Mouse (Mus musculus) ES-Bruce4 (cell line): ENCODE results near the gene Ift172. TPM values are rescaled to one million over a fixed set of nuclear protein-coding genes. Genes with fewer than 3 reads are reported as not detected.
A peak's percentile ranks its signal among the peaks of the same experiment; 100 is the strongest.

ENCODE experiments used
- H3K27ac ChIP-seq: 2 replicates; pipeline ENCODE4 v1.5.1; 2012; ENCODE audit warnings: low read length, inconsistent platforms; ENCODE audit not compliant: insufficient read depth
- H3K27me3 ChIP-seq: 2 replicates; pipeline ENCODE4 v1.6.1; 2012; ENCODE audit warnings: mild to moderate bottlenecking, low read length, inconsistent platforms; ENCODE audit not compliant: control insufficient read depth, poor library complexity, insufficient read depth, severe bottlenecking
- H3K36me3 ChIP-seq: 2 replicates; pipeline ENCODE4 v1.6.1; 2012; ENCODE audit warnings: inconsistent platforms, mild to moderate bottlenecking, low read length, moderate library complexity; ENCODE audit not compliant: control insufficient read depth, poor library complexity, insufficient read depth, severe bottlenecking
- H3K4me1 ChIP-seq: one replicate; pipeline ENCODE4 v1.8.1; 2011; ENCODE audit warnings: low read length; ENCODE audit not compliant: control insufficient read depth, insufficient read depth
- H3K4me3 ChIP-seq: 2 replicates; pipeline ENCODE4 v1.5.1; 2011; ENCODE audit warnings: low read depth, mild to moderate bottlenecking, low read length
- H3K9ac ChIP-seq: 2 replicates; pipeline ENCODE4 v1.6.1; 2012; ENCODE audit warnings: low read depth, mild to moderate bottlenecking, inconsistent platforms; ENCODE audit not compliant: poor library complexity, severe bottlenecking
- H3K9me3 ChIP-seq: replicated peaks from 2 replicates; pipeline ENCODE4 v1.6.1; 2012; ENCODE audit warnings: mild to moderate bottlenecking, low read length, inconsistent platforms; ENCODE audit not compliant: control insufficient read depth, poor library complexity, insufficient read depth, severe bottlenecking
- CTCF ChIP-seq: IDR thresholded peaks from one replicate; pipeline ENCODE4 v1.8.1; 2011; ENCODE audit warnings: low read depth, low read length
- EP300 ChIP-seq: IDR thresholded peaks from 2 replicates; pipeline ENCODE4 v1.6.1; 2011; ENCODE audit warnings: low read depth, low read length; ENCODE audit not compliant: insufficient read depth
- POLR2A ChIP-seq: IDR thresholded peaks from one replicate; pipeline ENCODE4 v1.8.1; 2011; ENCODE audit warnings: low read length; ENCODE audit not compliant: insufficient read depth
- polyA plus RNA-seq: library from polyadenylated mRNA; stranded (reverse); fragments of >200 nt; gene quantifications from 2 replicates; pipeline ENCODE4 v1.2.4, GENCODE M21; 2011; ENCODE audit warnings: low read depth; ENCODE audit not compliant: missing spikeins, insufficient read depth, insufficient read length

Ift172 gene
- polyA plus RNA-seq, 1 experiment: 27.2 TPM

DNA sequence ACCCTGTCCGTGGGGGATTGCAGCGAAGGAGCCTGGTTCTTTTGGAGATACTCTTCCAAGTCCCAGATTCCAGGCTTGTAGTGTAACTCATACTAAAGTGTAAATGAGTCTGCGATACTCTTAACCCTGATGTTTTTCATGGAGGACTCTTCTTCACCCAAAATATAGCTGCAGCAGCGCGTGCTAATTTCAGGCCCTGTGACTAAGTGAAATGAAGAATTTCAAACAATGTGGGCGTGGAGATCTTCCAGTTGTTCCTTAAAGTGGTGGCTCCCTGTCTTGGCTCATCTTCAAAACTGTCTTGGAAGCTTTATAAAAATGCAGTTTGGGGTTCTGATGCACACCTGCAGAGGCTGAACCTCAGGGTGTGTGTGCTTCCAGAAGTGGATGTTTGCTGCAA, 12.2 kb upstream of the Ift172 start:
- H3K27ac ChIP-seq: no peak overlapping the region
- no peaks in the 10 kb centered on the region for H3K4me1 ChIP-seq
- H3K9me3 ChIP-seq: no peaks in the 10 kb centered on the region; the same call in 1 of the 2 replicates
- H3K9ac ChIP-seq: no peak overlapping the region
- no peaks in the 10 kb centered on the region for H3K36me3 ChIP-seq
- TF ChIP-seq EP300 (no peak), POLR2A (no peak), CTCF (no peak)
- no peak overlapping the region for H3K4me3 ChIP-seq
- H3K27me3 ChIP-seq: no peaks in the 10 kb centered on the region; the same call in 1 of the 2 replicates

DNA sequence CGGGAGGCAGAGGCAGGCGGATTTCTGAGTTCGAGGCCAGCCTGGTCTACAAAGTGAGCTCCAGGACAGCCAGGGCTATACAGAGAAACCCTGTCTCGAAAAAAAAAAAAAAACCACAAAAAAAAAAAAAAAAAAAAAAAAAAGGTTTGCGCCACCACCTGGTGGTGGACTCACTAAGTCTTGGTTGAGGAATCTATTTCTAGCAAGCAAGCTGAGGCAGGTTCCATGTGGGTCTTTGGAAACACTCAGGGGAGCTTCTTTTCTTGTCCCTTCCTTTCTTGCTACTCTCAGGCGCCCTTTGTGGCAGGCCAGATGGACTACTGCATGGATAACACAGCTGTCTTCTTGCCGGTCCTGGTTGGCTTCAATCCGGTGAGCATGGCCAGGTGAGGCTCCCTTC, 10.9 kb upstream of the Ift172 start:
- Histone ChIP-seq H3K36me3 (no peaks in the 10 kb centered on the region), H3K27ac (no peak overlapping the region), H3K4me1 (no peaks in the 10 kb centered on the region), H3K4me3 (no peak overlapping the region), H3K9ac (no peak overlapping the region), H3K9me3 (no peaks in the 10 kb centered on the region; the same call in 1 of the 2 replicates), H3K27me3 (no peaks in the 10 kb centered on the region; the same call in 1 of the 2 replicates)
- no peak for TF ChIP-seq CTCF
- TF ChIP-seq EP300: no peak
- no peak for TF ChIP-seq POLR2A

DNA sequence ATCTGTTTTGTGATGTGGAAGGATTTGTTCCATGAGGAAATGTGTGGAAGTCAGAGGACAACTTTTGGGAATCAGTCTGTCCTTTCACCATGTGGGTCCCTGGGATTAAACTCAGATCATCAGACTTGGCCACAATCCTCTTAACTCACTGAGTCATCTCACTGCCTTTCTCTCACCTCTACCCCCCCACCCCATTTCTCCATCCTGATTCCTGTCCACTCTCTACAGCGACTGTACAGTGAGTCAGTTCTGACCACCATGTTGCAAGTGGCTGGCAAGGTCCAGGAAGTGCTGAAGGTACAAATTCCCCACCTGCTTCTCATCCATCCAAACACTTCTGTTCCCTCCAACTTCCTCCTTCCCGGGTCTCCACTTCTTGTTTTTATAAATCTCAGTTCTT, 7.6 kb upstream of the Ift172 start:
- Histone ChIP-seq H3K9me3 (no peaks in the 10 kb centered on the region), H3K36me3 (no peaks in the 10 kb centered on the region), H3K9ac (no peak overlapping the region), H3K4me1 (no peaks in the 10 kb centered on the region), H3K4me3 (no peak overlapping the region), H3K27me3 (no peaks in the 10 kb centered on the region; the same call in 1 of the 2 replicates), H3K27ac (no peak overlapping the region)
- no peak for TF ChIP-seq CTCF
- no peak for TF ChIP-seq EP300
- TF ChIP-seq POLR2A: no peak

DNA sequence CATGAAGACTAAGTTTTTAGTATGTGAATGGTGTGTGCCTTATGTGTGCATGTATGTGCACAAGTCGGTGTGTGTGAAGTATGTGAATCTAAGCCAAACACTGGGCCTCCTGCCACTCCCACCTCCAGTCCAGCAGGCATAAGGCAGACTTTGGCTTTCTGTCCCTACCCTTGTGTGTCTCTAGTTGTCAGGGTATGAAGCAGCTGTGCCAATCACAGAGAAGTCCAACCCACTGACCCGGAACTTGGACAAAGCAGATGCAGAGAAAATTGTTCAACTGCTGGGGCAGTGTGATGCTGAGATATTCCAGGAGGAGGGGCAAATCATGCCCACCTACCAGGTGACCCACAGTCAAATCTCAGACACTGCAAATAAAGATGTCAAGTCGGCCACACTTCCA, 7.1 kb upstream of the Ift172 start:
- H3K27me3 ChIP-seq: no peaks in the 10 kb centered on the region
- no peaks in the 10 kb centered on the region for H3K9me3 ChIP-seq
- no peak overlapping the region for H3K9ac ChIP-seq
- TF ChIP-seq EP300: no peak
- TF ChIP-seq POLR2A: no peak
- TF ChIP-seq CTCF: no peak
- no peak overlapping the region for H3K27ac ChIP-seq
- no peaks in the 10 kb centered on the region for H3K36me3 ChIP-seq
- H3K4me3 ChIP-seq: no peak overlapping the region
- no peaks in the 10 kb centered on the region for H3K4me1 ChIP-seq

DNA sequence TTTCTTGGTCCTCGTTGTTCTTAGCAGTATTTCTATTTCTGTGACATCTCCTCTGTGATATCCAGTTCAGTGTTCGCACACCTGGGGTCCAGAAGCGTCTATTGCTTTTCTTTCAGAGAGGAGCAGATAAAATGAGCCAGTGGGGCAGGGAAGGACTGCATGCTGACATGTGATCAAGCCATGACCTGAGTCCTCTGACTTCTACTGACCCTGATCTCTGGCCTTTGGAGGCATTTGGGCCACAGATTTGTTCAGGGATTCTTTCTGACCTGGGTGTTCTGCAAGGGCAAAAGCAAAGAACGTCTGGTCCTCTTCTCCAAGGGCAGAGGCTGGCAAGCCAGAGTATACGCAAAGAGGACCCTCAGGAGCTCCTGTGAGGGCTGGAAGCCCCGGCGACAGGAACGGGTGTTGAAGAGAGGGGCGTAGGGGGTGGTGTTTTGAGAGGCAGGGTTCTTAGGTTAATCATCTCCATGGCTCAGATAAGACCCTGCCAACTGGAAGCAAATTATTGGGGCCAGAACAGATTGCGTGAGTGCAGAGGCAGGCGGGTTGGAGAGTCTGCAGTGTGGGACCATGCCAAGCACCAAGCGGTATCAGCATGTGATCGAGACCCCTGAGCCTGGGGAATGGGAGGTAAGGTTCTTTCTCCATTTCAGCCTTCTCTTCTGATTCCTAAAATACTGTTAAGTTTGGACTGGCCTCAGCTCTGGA, 6.3 kb upstream of the Ift172 start, which contains the start of gene Gckr:
TSS of gene Gckr (plus strand) at position 397 of the 711 bp plus-strand sequence.
- Histone ChIP-seq H3K4me1 (no peaks in the 10 kb centered on the region), H3K27me3 (no peaks in the 10 kb centered on the region), H3K4me3 (no peak within 1 kb of the TSS), H3K36me3 (no peaks in the 10 kb centered on the region), H3K9me3 (no peaks in the 10 kb centered on the region), H3K27ac (no peak within 1 kb of the TSS), H3K9ac (no peak within 1 kb of the TSS)
- TF ChIP-seq CTCF: no peak
- TF ChIP-seq POLR2A: no peak
- no peak for TF ChIP-seq EP300

DNA sequence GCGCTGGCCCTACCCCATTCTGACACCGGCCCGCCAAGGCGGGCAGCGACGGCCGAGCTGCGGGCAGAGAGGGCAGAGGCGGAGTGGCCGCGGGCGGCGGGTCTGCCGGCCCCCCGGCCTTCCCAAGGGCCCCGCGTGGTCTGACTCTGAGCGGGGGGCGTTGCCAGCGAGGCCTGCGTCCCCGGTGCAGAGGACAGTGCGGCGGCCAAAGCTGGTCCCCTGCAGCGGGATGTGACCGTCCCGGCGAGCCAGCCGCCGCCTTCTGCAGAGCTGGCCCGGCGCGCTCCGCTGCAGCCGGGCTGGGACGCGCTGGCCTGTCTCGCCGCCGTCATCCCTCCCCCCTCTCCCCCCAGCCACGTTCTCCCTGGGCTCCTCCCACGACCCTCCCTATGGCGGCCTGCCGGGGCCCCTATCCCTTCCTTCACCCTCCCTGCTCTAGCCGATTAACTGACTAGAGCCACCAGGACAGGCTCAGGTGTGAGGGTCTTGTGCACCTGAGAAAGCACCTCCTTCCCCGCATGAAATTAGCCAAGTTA, 4.8 kb upstream of the Ift172 start, which contains the start of gene Fndc4:
TSS of gene Fndc4 (minus strand) at position 475 of the 536 bp plus-strand sequence.
- TF ChIP-seq POLR2A (no peak), EP300 (no peak), CTCF (no peak)
- Histone ChIP-seq H3K27me3 (no peaks in the 10 kb centered on the region), H3K36me3 (no peaks in the 10 kb centered on the region), H3K4me1 (no peaks in the 10 kb centered on the region), H3K27ac (no peak within 1 kb of the TSS), H3K4me3 (peak within 1 kb of the TSS; percentile 74), H3K9ac (peak within 1 kb of the TSS; percentile 94), H3K9me3 (no peaks in the 10 kb centered on the region)
